Mouse (Mus musculus) erythroblast, embryonic 14.5 days (primary cell): ENCODE data around the gene Fam111a.

Source experiments
- GATA1 ChIP-seq: IDR thresholded peaks from 2 replicates; pipeline ENCODE4 v1.6.1; 2012; ENCODE audit warnings: low read length, inconsistent platforms, mixed read lengths
- TAL1 ChIP-seq: IDR thresholded peaks from 3 replicates; pipeline ENCODE4 v1.6.1; 2012; ENCODE audit warnings: low read length, inconsistent platforms, mixed read lengths

DNA sequence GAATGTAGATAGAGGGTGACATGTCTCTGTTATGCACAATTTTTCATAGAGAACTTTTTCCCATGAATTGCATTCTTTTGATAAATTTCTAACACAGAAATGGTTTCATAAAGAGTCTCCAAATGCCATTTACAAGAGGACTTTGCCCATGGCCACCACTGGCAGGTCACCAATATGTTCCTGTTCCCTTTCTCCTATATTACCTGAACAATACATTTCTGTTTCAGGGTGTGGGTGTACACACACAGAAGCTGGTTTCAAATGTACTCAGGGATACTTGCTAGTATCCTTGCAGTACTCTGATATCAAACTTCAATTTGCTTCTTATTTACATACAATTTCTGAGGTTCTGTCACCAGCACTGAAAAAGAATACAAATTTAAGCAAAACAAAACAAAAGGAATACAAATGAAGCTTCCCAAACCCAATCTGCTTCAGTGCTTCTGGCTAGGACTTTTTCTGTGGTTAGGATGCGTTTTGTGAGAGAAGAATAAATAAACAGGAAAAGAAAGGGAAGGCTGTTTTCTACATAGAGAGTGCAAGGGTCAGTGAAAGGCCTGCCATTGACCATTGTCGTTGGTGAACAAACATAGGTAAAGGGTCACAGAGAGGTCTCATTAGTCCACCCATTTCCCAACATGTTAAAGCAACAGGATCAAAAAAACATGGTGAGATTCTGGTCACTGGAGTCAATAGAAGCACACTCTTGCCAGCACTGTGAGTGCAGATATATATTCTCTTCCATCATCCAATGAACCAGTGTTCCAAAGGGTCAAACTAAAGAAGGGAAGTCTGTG is 55.3 kb downstream of the Fam111a start:
- TF ChIP-seq GATA1, result no peak
- no peak for TF ChIP-seq TAL1
